Mouse (Mus musculus): Measurements from ENCODE around the gene Ins2. TPM values are rescaled to one million over a fixed set of nuclear protein-coding genes. Genes with fewer than 3 reads are reported as not detected.

Gene Ins2
- polyA plus RNA-seq, 1 experiment from 2014 or later = 2.2 TPM

GRCm38 (mm10) chr7:142656055-142656454 is 87.1 kb downstream of the Ins2 start:
- Histone ChIP-seq H3K4me1 (replicated peaks) (0 out of 2 replicates have a peak, but pooled peaks cover 4% of the 10 kb centered on the region), H3K27me3 (peaks cover 89% of the 10 kb centered on the region), H3K9me3 (replicated peaks) (no peaks in the 10 kb centered on the region), H3K4me3 (replicated peaks) (peak overlapping the region; percentile 35), H3K27ac (replicated peaks) (0 out of 2 replicates have a peak overlapping the region, but pooled peaks have one; percentile 38), H3K9ac (no peak overlapping the region), H3K36me3 (replicated peaks) (no peaks in the 10 kb centered on the region), H3K4me2 (peak overlapping the region; percentile 25)
- 45% methylated on average over 4 of the region's 4 CpGs for WGBS (ENCODE audit: insufficient replicate concordance)
- ATAC-seq (ENCODE audit: insufficient read depth) = peak; percentile 13; the same call in 1 of the 2 replicates

GRCm38 (mm10) chr7:142655633-142656032 is 87.5 kb downstream of the Ins2 start:
- Histone ChIP-seq H3K9me3 (replicated peaks) (no peaks in the 10 kb centered on the region), H3K9ac (no peak overlapping the region), H3K4me2 (peak overlapping the region; percentile 25; the same call in 1 of the 2 replicates), H3K27ac (replicated peaks) (peak overlapping the region; percentile 38; the same call in 1 of the 2 replicates), H3K27me3 (peaks cover 85% of the 10 kb centered on the region), H3K4me3 (replicated peaks) (peak overlapping the region; percentile 35), H3K4me1 (replicated peaks) (0 out of 2 replicates have a peak, but pooled peaks cover under 1% of the 10 kb centered on the region), H3K36me3 (replicated peaks) (no peaks in the 10 kb centered on the region)
- 23% methylated on average over 11 of the region's 11 CpGs for WGBS (ENCODE audit: insufficient replicate concordance)
- no peak for ATAC-seq (ENCODE audit: insufficient read depth)

GRCm38 (mm10) chr7:142653726-142654125 is 89.5 kb downstream of the Ins2 start:
- Histone ChIP-seq H3K27ac (replicated peaks) (no peak overlapping the region), H3K9me3 (replicated peaks) (no peaks in the 10 kb centered on the region), H3K36me3 (replicated peaks) (no peaks in the 10 kb centered on the region), H3K9ac (no peak overlapping the region), H3K27me3 (peaks cover 66% of the 10 kb centered on the region), H3K4me3 (replicated peaks) (no peak overlapping the region), H3K4me1 (replicated peaks) (no peaks in the 10 kb centered on the region), H3K4me2 (no peak overlapping the region)
- 30% methylated on average over 18 of the region's 18 CpGs for WGBS (ENCODE audit: insufficient replicate concordance)
- ATAC-seq (ENCODE audit: insufficient read depth) = no peak

- Histone ChIP-seq H3K36me3 (replicated peaks) (no peaks in the 10 kb centered on the region), H3K27ac (replicated peaks) (no peak overlapping the region), H3K4me3 (replicated peaks) (no peak overlapping the region), H3K9me3 (replicated peaks) (no peaks in the 10 kb centered on the region), H3K4me2 (no peak overlapping the region), H3K9ac (no peak overlapping the region), H3K27me3 (0 out of 2 replicates have a peak, but pooled peaks cover 1% of the 10 kb centered on the region), H3K4me1 (replicated peaks) (peaks cover 5% of the 10 kb centered on the region; the same call in 1 of the 2 replicates)
- ATAC-seq (ENCODE audit: insufficient read depth) = no peak
- 46% methylated on average over 6 of the region's 6 CpGs for WGBS (ENCODE audit: insufficient replicate concordance)
These were observed 96.5 kb downstream of the Ins2 start for GRCm38 (mm10) chr7:142646676-142647075.

- WGBS (ENCODE audit: insufficient replicate concordance) = 21% methylated on average over 5 of the region's 5 CpGs
- no peak overlapping the region for H3K9ac ChIP-seq
- H3K36me3 ChIP-seq (replicated peaks) = no peaks in the 10 kb centered on the region
- no peaks in the 10 kb centered on the region for H3K27me3 ChIP-seq
- H3K9me3 ChIP-seq (replicated peaks) = no peaks in the 10 kb centered on the region
- no peak overlapping the region for H3K4me3 ChIP-seq (replicated peaks)
- H3K4me2 ChIP-seq = no peak overlapping the region
- no peak overlapping the region for H3K27ac ChIP-seq (replicated peaks)
- ATAC-seq (ENCODE audit: insufficient read depth) = no peak; the same call in 1 of the 2 replicates
- peaks cover 5% of the 10 kb centered on the region; the same call in 1 of the 2 replicates for H3K4me1 ChIP-seq (replicated peaks)
These were observed 98.1 kb downstream of the Ins2 start for GRCm38 (mm10) chr7:142645045-142645444.

GRCm38 (mm10) chr7:142636178-142636577 is 107.0 kb downstream of the Ins2 start:
- Histone ChIP-seq H3K27me3 (no peaks in the 10 kb centered on the region; the same call in none of the 2 replicates), H3K4me1 (replicated peaks) (no peaks in the 10 kb centered on the region), H3K4me2 (no peak overlapping the region), H3K9ac (no peak overlapping the region), H3K9me3 (replicated peaks) (no peaks in the 10 kb centered on the region), H3K4me3 (replicated peaks) (no peak overlapping the region), H3K36me3 (replicated peaks) (no peaks in the 10 kb centered on the region), H3K27ac (replicated peaks) (no peak overlapping the region)
- no peak for ATAC-seq (ENCODE audit: insufficient read depth)

GRCm38 (mm10) chr7:142630691-142631090 is 112.5 kb downstream of the Ins2 start:
- Histone ChIP-seq H3K4me1 (replicated peaks) (no peaks in the 10 kb centered on the region), H3K9me3 (replicated peaks) (no peaks in the 10 kb centered on the region), H3K27me3 (no peaks in the 10 kb centered on the region; the same call in 1 of the 2 replicates), H3K4me3 (replicated peaks) (no peak overlapping the region), H3K9ac (no peak overlapping the region), H3K36me3 (replicated peaks) (no peaks in the 10 kb centered on the region), H3K4me2 (no peak overlapping the region), H3K27ac (replicated peaks) (no peak overlapping the region)
- 69% methylated on average over 10 of the region's 10 CpGs for WGBS (ENCODE audit: insufficient replicate concordance)
- no peak for ATAC-seq (ENCODE audit: insufficient read depth)

GRCm38 (mm10) chr7:142629806-142630205 is 113.4 kb downstream of the Ins2 start:
- H3K4me3 ChIP-seq (replicated peaks) = no peak overlapping the region
- WGBS (ENCODE audit: insufficient replicate concordance) = 59% methylated on average over 6 of the region's 6 CpGs

More at GRCm38 (mm10) chr7:142629806-142630205, 113.4 kb downstream of the Ins2 start:
- Histone ChIP-seq H3K4me2 (no peak overlapping the region), H3K9me3 (replicated peaks) (no peaks in the 10 kb centered on the region), H3K9ac (no peak overlapping the region), H3K36me3 (replicated peaks) (no peaks in the 10 kb centered on the region), H3K27ac (replicated peaks) (no peak overlapping the region), H3K4me1 (replicated peaks) (no peaks in the 10 kb centered on the region), H3K27me3 (no peaks in the 10 kb centered on the region; the same call in 1 of the 2 replicates)
- ATAC-seq (ENCODE audit: insufficient read depth) = no peak

MicroRNAs within 50 kb of the gene (microRNA counts, 519-probe panel; counts per million panel counts)
- 2,582 counts per million, percentile 49 among the panel's probes with 10 or more counts for microRNA mmu-miR-483

Small RNAs within 50 kb of the gene (microRNA-seq; reads per million reads assigned to microRNA genes)
- 2,705 reads per million, percentile 86 among the genes with 10 or more reads in this experiment for gene Mir483

Other genes with a start within 250 kb of the Ins2 start
- 14.3 and 24.5 TPM in 2 replicates for gene Tnnt3, start 244.5 kb downstream of the Ins2 start, polyA plus RNA-seq (2015; fragmentation: Nextera tagmentation; extraction: Ambion mirVana)
- 9.8 and 11.9 TPM in 2 replicates for gene Mrpl23, start 210.7 kb downstream of the Ins2 start, polyA plus RNA-seq (2015; fragmentation: Nextera tagmentation; extraction: Ambion mirVana)
- 619 and 685 TPM in 2 replicates for gene Igf2, start 76.6 kb downstream of the Ins2 start, polyA plus RNA-seq (2015; fragmentation: Nextera tagmentation; extraction: Ambion mirVana)
- 0.08 TPM in 1 of 2 replicates, not detected in the other for gene Gm49394, start 73.4 kb downstream of the Ins2 start, polyA plus RNA-seq (2015; fragmentation: Nextera tagmentation; extraction: Ambion mirVana)
- gene Th, start 187.7 kb upstream of the Ins2 start, polyA plus RNA-seq (2015; fragmentation: Nextera tagmentation; extraction: Ambion mirVana) = 0.09 and 0.16 TPM in 2 replicates
- 0.25 and 0.44 TPM in 2 replicates for gene Ascl2, start 225.9 kb upstream of the Ins2 start, polyA plus RNA-seq (2015; fragmentation: Nextera tagmentation; extraction: Ambion mirVana)